Mouse (Mus musculus): ENCODE measurements around the gene Basp1. TPM values are rescaled to one million over a fixed set of nuclear protein-coding genes. Genes with fewer than 3 reads are reported as not detected.

Basp1 gene
- polyA plus RNA-seq, 1 experiment from 2014 or later, result 141 TPM

- 75% methylated on average over 3 of the region's 3 CpGs for WGBS
- Histone ChIP-seq H3K9me3 (replicated peaks; ENCODE audit: control insufficient read depth, low read length) (no peaks in the 10 kb centered on the region), H3K27me3 (ENCODE audit: control insufficient read depth, insufficient read depth, low read length) (no peaks in the 10 kb centered on the region), H3K27ac (replicated peaks; ENCODE audit: low read depth, low read length) (no peak overlapping the region), H3K36me3 (replicated peaks; ENCODE audit: control insufficient read depth, insufficient read depth, low read depth, low read length) (no peaks in the 10 kb centered on the region), H3K4me2 (ENCODE audit: low read depth, low read length) (no peak overlapping the region), H3K9ac (replicated peaks; ENCODE audit: low read length) (no peak overlapping the region), H3K4me3 (ENCODE audit: low read depth, low read length) (no peak overlapping the region), H3K4me1 (ENCODE audit: control insufficient read depth, insufficient read depth, low read length) (no peaks in the 10 kb centered on the region)
- DNase-seq (ENCODE audit: low spot score) (no peak), ATAC-seq (replicated peaks; ENCODE audit: insufficient number of reproducible peaks, low FRiP score, low TSS enrichment, low read depth) (no peak)
Observed at GRCm38 (mm10) chr15:25373486-25373885, 40.1 kb downstream of the Basp1 start.

- H3K27me3 ChIP-seq (ENCODE audit: control insufficient read depth, insufficient read depth, low read length), result no peaks in the 10 kb centered on the region
- no peak for DNase-seq (ENCODE audit: low spot score)
- no peak overlapping the region for H3K4me3 ChIP-seq (ENCODE audit: low read depth, low read length)
- 80% methylated on average over 7 of the region's 7 CpGs for WGBS
- no peaks in the 10 kb centered on the region for H3K4me1 ChIP-seq (ENCODE audit: control insufficient read depth, insufficient read depth, low read length)
- H3K27ac ChIP-seq (replicated peaks; ENCODE audit: low read depth, low read length), result no peak overlapping the region
- H3K9me3 ChIP-seq (replicated peaks; ENCODE audit: control insufficient read depth, low read length), result no peaks in the 10 kb centered on the region
- H3K9ac ChIP-seq (replicated peaks; ENCODE audit: low read length), result no peak overlapping the region
- no peaks in the 10 kb centered on the region for H3K36me3 ChIP-seq (replicated peaks; ENCODE audit: control insufficient read depth, insufficient read depth, low read depth, low read length)
- H3K4me2 ChIP-seq (ENCODE audit: low read depth, low read length), result no peak overlapping the region
- no peak for ATAC-seq (replicated peaks; ENCODE audit: insufficient number of reproducible peaks, low FRiP score, low TSS enrichment, low read depth)
Observed at GRCm38 (mm10) chr15:25369522-25369921, 44.0 kb downstream of the Basp1 start.

- DNase-seq (ENCODE audit: low spot score) (no peak), ATAC-seq (replicated peaks; ENCODE audit: insufficient number of reproducible peaks, low FRiP score, low TSS enrichment, low read depth) (no peak)
- H3K4me2 ChIP-seq (ENCODE audit: low read depth, low read length), result no peak overlapping the region
- WGBS, result 24% methylated on average over 5 of the region's 5 CpGs
- H3K9me3 ChIP-seq (replicated peaks; ENCODE audit: control insufficient read depth, low read length), result no peaks in the 10 kb centered on the region
- peak overlapping the region; percentile 18; the same call in 1 of the 2 replicates for H3K9ac ChIP-seq (replicated peaks; ENCODE audit: low read length)
- H3K4me1 ChIP-seq (ENCODE audit: control insufficient read depth, insufficient read depth, low read length), result peaks cover 2% of the 10 kb centered on the region; the same call in 1 of the 2 replicates
- H3K27ac ChIP-seq (replicated peaks; ENCODE audit: low read depth, low read length), result no peak overlapping the region
- H3K36me3 ChIP-seq (replicated peaks; ENCODE audit: control insufficient read depth, insufficient read depth, low read depth, low read length), result no peaks in the 10 kb centered on the region
- H3K27me3 ChIP-seq (ENCODE audit: control insufficient read depth, insufficient read depth, low read length), result no peaks in the 10 kb centered on the region
- no peak overlapping the region for H3K4me3 ChIP-seq (ENCODE audit: low read depth, low read length)
Observed at GRCm38 (mm10) chr15:25365503-25365902, 48.1 kb downstream of the Basp1 start.

- ATAC-seq (replicated peaks; ENCODE audit: insufficient number of reproducible peaks, low FRiP score, low TSS enrichment, low read depth) (no peak), DNase-seq (ENCODE audit: low spot score) (no peak)
- Histone ChIP-seq H3K9ac (replicated peaks; ENCODE audit: low read length) (peak overlapping the region; percentile 51), H3K9me3 (replicated peaks; ENCODE audit: control insufficient read depth, low read length) (no peaks in the 10 kb centered on the region), H3K4me3 (ENCODE audit: low read depth, low read length) (no peak overlapping the region), H3K36me3 (replicated peaks; ENCODE audit: control insufficient read depth, insufficient read depth, low read depth, low read length) (no peaks in the 10 kb centered on the region), H3K4me1 (ENCODE audit: control insufficient read depth, insufficient read depth, low read length) (peaks cover 2% of the 10 kb centered on the region; the same call in 1 of the 2 replicates), H3K27me3 (ENCODE audit: control insufficient read depth, insufficient read depth, low read length) (no peaks in the 10 kb centered on the region), H3K27ac (replicated peaks; ENCODE audit: low read depth, low read length) (no peak overlapping the region; the same call in 1 of the 2 replicates), H3K4me2 (ENCODE audit: low read depth, low read length) (peak overlapping the region; percentile 29)
- WGBS, result 17% methylated on average over 23 of the region's 23 CpGs
Observed at GRCm38 (mm10) chr15:25364819-25365463, 48.6 kb downstream of the Basp1 start.

GRCm38 (mm10) chr15:25364160-25364818 is 49.3 kb downstream of the Basp1 start:
- no peaks in the 10 kb centered on the region for H3K9me3 ChIP-seq (replicated peaks; ENCODE audit: control insufficient read depth, low read length)
- H3K36me3 ChIP-seq (replicated peaks; ENCODE audit: control insufficient read depth, insufficient read depth, low read depth, low read length), result no peaks in the 10 kb centered on the region
- H3K4me1 ChIP-seq (ENCODE audit: control insufficient read depth, insufficient read depth, low read length), result peaks cover 2% of the 10 kb centered on the region; the same call in 1 of the 2 replicates
- WGBS, result 8% methylated on average over 66 of the region's 97 CpGs
- H3K9ac ChIP-seq (replicated peaks; ENCODE audit: low read length), result peak overlapping the region; percentile 51
- peak overlapping the region; percentile 29 for H3K4me2 ChIP-seq (ENCODE audit: low read depth, low read length)
- 0 out of 2 replicates have a peak overlapping the region, but pooled peaks have one; percentile 4 for H3K4me3 ChIP-seq (ENCODE audit: low read depth, low read length)
- ATAC-seq (replicated peaks; ENCODE audit: insufficient number of reproducible peaks, low FRiP score, low TSS enrichment, low read depth) (peak; percentile 26; the same call in 1 of the 2 replicates), DNase-seq (ENCODE audit: low spot score) (peak; percentile 48)
- H3K27me3 ChIP-seq (ENCODE audit: control insufficient read depth, insufficient read depth, low read length), result no peaks in the 10 kb centered on the region
- no peak overlapping the region; the same call in 1 of the 2 replicates for H3K27ac ChIP-seq (replicated peaks; ENCODE audit: low read depth, low read length)

GRCm38 (mm10) chr15:25363636-25364035 is 49.9 kb downstream of the Basp1 start:
- no peaks in the 10 kb centered on the region for H3K9me3 ChIP-seq (replicated peaks; ENCODE audit: control insufficient read depth, low read length)
- H3K9ac ChIP-seq (replicated peaks; ENCODE audit: low read length), result no peak overlapping the region
- ATAC-seq (replicated peaks; ENCODE audit: insufficient number of reproducible peaks, low FRiP score, low TSS enrichment, low read depth) (no peak), DNase-seq (ENCODE audit: low spot score) (no peak)
- no peaks in the 10 kb centered on the region for H3K36me3 ChIP-seq (replicated peaks; ENCODE audit: control insufficient read depth, insufficient read depth, low read depth, low read length)
- 91% methylated on average over 9 of the region's 9 CpGs for WGBS
- H3K27ac ChIP-seq (replicated peaks; ENCODE audit: low read depth, low read length), result no peak overlapping the region
- no peaks in the 10 kb centered on the region for H3K27me3 ChIP-seq (ENCODE audit: control insufficient read depth, insufficient read depth, low read length)
- H3K4me1 ChIP-seq (ENCODE audit: control insufficient read depth, insufficient read depth, low read length), result peaks cover 2% of the 10 kb centered on the region; the same call in 1 of the 2 replicates
- H3K4me2 ChIP-seq (ENCODE audit: low read depth, low read length), result no peak overlapping the region
- no peak overlapping the region for H3K4me3 ChIP-seq (ENCODE audit: low read depth, low read length)

- H3K4me3 ChIP-seq (ENCODE audit: low read depth, low read length), result no peak overlapping the region
- H3K9me3 ChIP-seq (replicated peaks; ENCODE audit: control insufficient read depth, low read length), result no peaks in the 10 kb centered on the region
- DNase-seq (ENCODE audit: low spot score) (no peak), ATAC-seq (replicated peaks; ENCODE audit: insufficient number of reproducible peaks, low FRiP score, low TSS enrichment, low read depth) (no peak)
- no peak overlapping the region for H3K27ac ChIP-seq (replicated peaks; ENCODE audit: low read depth, low read length)
- WGBS, result 50% methylated on average over 5 of the region's 5 CpGs
- peaks cover 2% of the 10 kb centered on the region; the same call in 1 of the 2 replicates for H3K4me1 ChIP-seq (ENCODE audit: control insufficient read depth, insufficient read depth, low read length)
- no peak overlapping the region for H3K4me2 ChIP-seq (ENCODE audit: low read depth, low read length)
- H3K27me3 ChIP-seq (ENCODE audit: control insufficient read depth, insufficient read depth, low read length), result no peaks in the 10 kb centered on the region
- H3K36me3 ChIP-seq (replicated peaks; ENCODE audit: control insufficient read depth, insufficient read depth, low read depth, low read length), result no peaks in the 10 kb centered on the region
- no peak overlapping the region for H3K9ac ChIP-seq (replicated peaks; ENCODE audit: low read length)
Observed at GRCm38 (mm10) chr15:25360825-25361224, 52.7 kb downstream of the Basp1 start.

- 44% methylated on average over 14 of the region's 14 CpGs for WGBS
- Histone ChIP-seq H3K36me3 (replicated peaks; ENCODE audit: control insufficient read depth, insufficient read depth, low read depth, low read length) (no peaks in the 10 kb centered on the region), H3K27me3 (ENCODE audit: control insufficient read depth, insufficient read depth, low read length) (no peaks in the 10 kb centered on the region), H3K27ac (replicated peaks; ENCODE audit: low read depth, low read length) (no peak overlapping the region), H3K9ac (replicated peaks; ENCODE audit: low read length) (no peak overlapping the region), H3K4me1 (ENCODE audit: control insufficient read depth, insufficient read depth, low read length) (no peaks in the 10 kb centered on the region), H3K9me3 (replicated peaks; ENCODE audit: control insufficient read depth, low read length) (no peaks in the 10 kb centered on the region), H3K4me3 (ENCODE audit: low read depth, low read length) (no peak overlapping the region), H3K4me2 (ENCODE audit: low read depth, low read length) (no peak overlapping the region)
- DNase-seq (ENCODE audit: low spot score) (peak; percentile 41), ATAC-seq (replicated peaks; ENCODE audit: insufficient number of reproducible peaks, low FRiP score, low TSS enrichment, low read depth) (no peak)
Observed at GRCm38 (mm10) chr15:25358680-25359097, 54.9 kb downstream of the Basp1 start.

Data from embryonic facial prominence, embryonic 11.5 days (tissue).